Mouse (Mus musculus) thymus, postnatal 36 days (tissue): ENCODE measurements around the gene Rbm7.
"Not testable (repeated sequence)": the region's sequence is repeated elsewhere in the genome, so short reads cannot be mapped to it uniquely, and the experiment has no call there.

Experiments
- DNase-seq, 2 experiments: peaks; one replicate each; pipeline ENCODE4 v3.0.0; 2022; ENCODE audit warnings: mixed read lengths in 2 of 2

The Rbm7 gene

GRCm38 (mm10) chr9:48479838-48480410, 15.2 kb downstream of the Rbm7 start:
- no peak for DNase-seq

- no peak for DNase-seq
Measured at GRCm38 (mm10) chr9:48478808-48479207, 16.3 kb downstream of the Rbm7 start.

- no peak for DNase-seq
Measured at GRCm38 (mm10) chr9:48476236-48477165, 18.6 kb downstream of the Rbm7 start.

GRCm38 (mm10) chr9:48474367-48474766, 20.7 kb downstream of the Rbm7 start:
- DNase-seq, result no peak

GRCm38 (mm10) chr9:48473131-48473530, 22.0 kb downstream of the Rbm7 start:
- DNase-seq, result no peak

GRCm38 (mm10) chr9:48472441-48473025, 22.6 kb downstream of the Rbm7 start:
- no peak for DNase-seq

- not testable (repeated sequence) for DNase-seq
Measured at GRCm38 (mm10) chr9:48467471-48467870, 27.6 kb downstream of the Rbm7 start.

GRCm38 (mm10) chr9:48466804-48467203, 28.3 kb downstream of the Rbm7 start:
- DNase-seq, result peak; percentile 50 to 64

GRCm38 (mm10) chr9:48465671-48466070, 29.4 kb downstream of the Rbm7 start:
- DNase-seq, result no peak

- DNase-seq, result no peak
Measured at GRCm38 (mm10) chr9:48461545-48461944, 33.6 kb downstream of the Rbm7 start.

GRCm38 (mm10) chr9:48460720-48461119, 34.4 kb downstream of the Rbm7 start:
- DNase-seq, result no peak

- DNase-seq, result no peak
Measured at GRCm38 (mm10) chr9:48459391-48459790, 35.7 kb downstream of the Rbm7 start.

GRCm38 (mm10) chr9:48458879-48459278, 36.2 kb downstream of the Rbm7 start:
- no peak for DNase-seq

GRCm38 (mm10) chr9:48455961-48456360, 39.1 kb downstream of the Rbm7 start:
- DNase-seq, result no peak

GRCm38 (mm10) chr9:48450066-48450465, 45.0 kb downstream of the Rbm7 start:
- DNase-seq, result peak; percentile 39 to 40

- no peak for DNase-seq
Measured at GRCm38 (mm10) chr9:48447783-48448209, 47.3 kb downstream of the Rbm7 start.

GRCm38 (mm10) chr9:48444821-48445220, 50.3 kb downstream of the Rbm7 start:
- no peak for DNase-seq

- no peak for DNase-seq
Measured at GRCm38 (mm10) chr9:48443873-48444272, 51.2 kb downstream of the Rbm7 start.
